Mouse (Mus musculus) frontal cortex, adult (tissue): ENCODE measurements around the gene Cacna1d.

Experiments
- ATAC-seq: cut with Nextera tagmentation; 2 replicates; pipeline ENCODE4 v1.9.2; 2017; ENCODE audit warnings: mild to moderate bottlenecking, moderate library complexity, mixed read lengths; ENCODE audit not compliant: low TSS enrichment

The Cacna1d gene

GRCm38 (mm10) chr14:30459891-30460523 lies 31.2 kb downstream of the Cacna1d start:
- peak; percentile 62 for ATAC-seq

GRCm38 (mm10) chr14:30458820-30459219 lies 32.4 kb downstream of the Cacna1d start:
- no peak for ATAC-seq

GRCm38 (mm10) chr14:30457897-30458296 lies 33.4 kb downstream of the Cacna1d start:
- peak; percentile 53 for ATAC-seq

- ATAC-seq = peak; percentile 67
Measured at GRCm38 (mm10) chr14:30457436-30457835, 33.8 kb downstream of the Cacna1d start.

GRCm38 (mm10) chr14:30455801-30456595 lies 35.3 kb downstream of the Cacna1d start:
- ATAC-seq = no peak

- ATAC-seq = no peak
Measured at GRCm38 (mm10) chr14:30439915-30440314, 51.3 kb downstream of the Cacna1d start.

GRCm38 (mm10) chr14:30435316-30435715 lies 55.9 kb downstream of the Cacna1d start:
- no peak for ATAC-seq

- no peak for ATAC-seq
Measured at GRCm38 (mm10) chr14:30430446-30430845, 60.8 kb downstream of the Cacna1d start.

- no peak for ATAC-seq
Measured at GRCm38 (mm10) chr14:30430026-30430425, 61.2 kb downstream of the Cacna1d start.

GRCm38 (mm10) chr14:30429606-30430005 lies 61.6 kb downstream of the Cacna1d start:
- ATAC-seq = no peak

GRCm38 (mm10) chr14:30428757-30429156 lies 62.5 kb downstream of the Cacna1d start:
- ATAC-seq = no peak

- ATAC-seq = no peak
Measured at GRCm38 (mm10) chr14:30425876-30426275, 65.4 kb downstream of the Cacna1d start.

- no peak for ATAC-seq
Measured at GRCm38 (mm10) chr14:30425175-30425574, 66.1 kb downstream of the Cacna1d start.

- no peak for ATAC-seq
Measured at GRCm38 (mm10) chr14:30424638-30425037, 66.6 kb downstream of the Cacna1d start.

- no peak for ATAC-seq
Measured at GRCm38 (mm10) chr14:30422376-30423140, 68.7 kb downstream of the Cacna1d start.

GRCm38 (mm10) chr14:30419458-30419857 lies 71.8 kb downstream of the Cacna1d start:
- no peak for ATAC-seq

- no peak for ATAC-seq
Measured at GRCm38 (mm10) chr14:30419046-30419445, 72.2 kb downstream of the Cacna1d start.

- no peak for ATAC-seq
Measured at GRCm38 (mm10) chr14:30415830-30416229, 75.4 kb downstream of the Cacna1d start.

GRCm38 (mm10) chr14:30414131-30414530 lies 77.1 kb downstream of the Cacna1d start:
- ATAC-seq = no peak

GRCm38 (mm10) chr14:30409331-30409730 lies 81.9 kb downstream of the Cacna1d start:
- no peak for ATAC-seq

- ATAC-seq = 0 out of 2 replicates have a peak, but pooled peaks have one; percentile 38
Measured at GRCm38 (mm10) chr14:30405456-30406225, 85.6 kb downstream of the Cacna1d start.

GRCm38 (mm10) chr14:30378306-30378705 lies 112.9 kb downstream of the Cacna1d start:
- ATAC-seq = no peak
